Mouse (Mus musculus) hindbrain, embryonic 11.5 days (tissue): ENCODE measurements at regions not wholly inside any gene's neighbourhood (a gene's known extent, or its start where the extent isn't known, plus 50 kb on each side); places are given as distances from the start of the nearest gene placed in this dataset.

Experiments
- ATAC-seq: fragments of 200-750 bp; cut with Nextera tagmentation; 2 replicates; pipeline ENCODE4 v1.8.0; 2017; ENCODE audit warnings: mild to moderate bottlenecking, moderate TSS enrichment, moderate library complexity; ENCODE audit not compliant: low FRiP score
- DNase-seq: peaks from one replicate; pipeline ENCODE4 v3.0.0-alpha.2; 2015; ENCODE audit warnings: low spot score
- H3K27ac ChIP-seq: fragments of 300-500 bp; sonication (generic); 2 replicates; pipeline ENCODE4 v1.5.1; 2014; ENCODE audit warnings: mild to moderate bottlenecking, low read depth, low read length
- H3K27me3 ChIP-seq: fragments of 300-500 bp; sonication (generic); 2 replicates; pipeline ENCODE4 v1.6.1; 2014; ENCODE audit warnings: mild to moderate bottlenecking, low read length, moderate library complexity, mixed read lengths; ENCODE audit not compliant: control insufficient read depth, insufficient read depth
- H3K36me3 ChIP-seq: fragments of 300-500 bp; sonication (generic); 2 replicates; pipeline ENCODE4 v1.6.1; 2014; ENCODE audit warnings: mild to moderate bottlenecking, low read length, moderate library complexity, mixed read lengths; ENCODE audit not compliant: control insufficient read depth, insufficient read depth
- H3K4me1 ChIP-seq: fragments of 300-500 bp; sonication (generic); replicated peaks from 2 replicates; pipeline ENCODE4 v1.6.1; 2014; ENCODE audit warnings: low read length, mixed read lengths; ENCODE audit not compliant: control insufficient read depth, insufficient read depth
- H3K4me2 ChIP-seq: fragments of 300-500 bp; sonication (generic); replicated peaks from 2 replicates; pipeline ENCODE4 v1.6.1; 2014; ENCODE audit warnings: mild to moderate bottlenecking, low read depth, low read length
- H3K4me3 ChIP-seq: fragments of 300-500 bp; sonication (generic); 2 replicates; pipeline ENCODE4 v1.5.1; 2014; ENCODE audit warnings: low read depth, low read length
- H3K9ac ChIP-seq: fragments of 300-500 bp; sonication (generic); 2 replicates; pipeline ENCODE4 v1.6.1; 2014; ENCODE audit warnings: low read depth, low read length
- H3K9me3 ChIP-seq: fragments of 300-500 bp; sonication (generic); 2 replicates; pipeline ENCODE4 v1.6.1; 2016; ENCODE audit warnings: low read length; ENCODE audit not compliant: control insufficient read depth
- WGBS: fragments of 180-500 bp; shearing (Covaris S2); extraction: QIAGEN DNeasy Blood & Tissue Kit; methylation state at CpG from one replicate; pipeline ENCODE4 v1.1.7; 2014; 5-methylcytosine and 5-hydroxymethylcytosine counted together

- Histone ChIP-seq H3K27ac (no peak overlapping the region), H3K4me1 (no peaks in the 10 kb centered on the region), H3K4me2 (no peak overlapping the region), H3K9me3 (no peaks in the 10 kb centered on the region), H3K27me3 (no peaks in the 10 kb centered on the region), H3K36me3 (no peaks in the 10 kb centered on the region), H3K4me3 (no peak overlapping the region), H3K9ac (no peak overlapping the region)
- ATAC-seq: no peak
- no peak for DNase-seq
- 84% methylated on average over 1 of the region's 1 CpGs for WGBS
Measured at GRCm38 (mm10) chr11:28702384-28702783, 118.3 kb upstream of the Ccdc85a start.

GRCm38 (mm10) chr11:28701379-28701778, 117.3 kb upstream of the Ccdc85a start:
- DNase-seq (no peak), ATAC-seq (no peak)
- Histone ChIP-seq H3K4me1 (no peaks in the 10 kb centered on the region), H3K36me3 (no peaks in the 10 kb centered on the region), H3K9me3 (no peaks in the 10 kb centered on the region), H3K4me3 (no peak overlapping the region), H3K9ac (no peak overlapping the region), H3K27ac (no peak overlapping the region), H3K4me2 (no peak overlapping the region), H3K27me3 (no peaks in the 10 kb centered on the region)
- WGBS: 91% methylated on average over 2 of the region's 2 CpGs

- ATAC-seq (no peak), DNase-seq (no peak)
- H3K27ac ChIP-seq: no peak overlapping the region
- H3K27me3 ChIP-seq: no peaks in the 10 kb centered on the region
- no peak overlapping the region for H3K4me3 ChIP-seq
- no peak overlapping the region for H3K9ac ChIP-seq
- H3K4me2 ChIP-seq: no peak overlapping the region
- H3K4me1 ChIP-seq: no peaks in the 10 kb centered on the region
- no peaks in the 10 kb centered on the region for H3K36me3 ChIP-seq
- no peaks in the 10 kb centered on the region for H3K9me3 ChIP-seq
Measured at GRCm38 (mm10) chr11:28699766-28700165, 115.6 kb upstream of the Ccdc85a start.

GRCm38 (mm10) chr11:28697644-28698480, 113.7 kb upstream of the Ccdc85a start:
- Histone ChIP-seq H3K9ac (no peak overlapping the region), H3K36me3 (no peaks in the 10 kb centered on the region), H3K4me2 (no peak overlapping the region), H3K27me3 (no peaks in the 10 kb centered on the region), H3K9me3 (no peaks in the 10 kb centered on the region), H3K27ac (no peak overlapping the region), H3K4me1 (no peaks in the 10 kb centered on the region), H3K4me3 (no peak overlapping the region)
- 63% methylated on average over 8 of the region's 8 CpGs for WGBS
- DNase-seq: no peak
- ATAC-seq: peak; percentile 27; the same call in 1 of the 2 replicates

- no peak overlapping the region for H3K4me3 ChIP-seq
- WGBS: 86% methylated on average over 3 of the region's 3 CpGs
- H3K36me3 ChIP-seq: no peaks in the 10 kb centered on the region
- no peaks in the 10 kb centered on the region for H3K9me3 ChIP-seq
- no peaks in the 10 kb centered on the region for H3K27me3 ChIP-seq
- DNase-seq (no peak), ATAC-seq (no peak)
- no peak overlapping the region for H3K27ac ChIP-seq
- no peaks in the 10 kb centered on the region for H3K4me1 ChIP-seq
- no peak overlapping the region for H3K4me2 ChIP-seq
- H3K9ac ChIP-seq: no peak overlapping the region
Measured at GRCm38 (mm10) chr11:28695031-28695430, 110.9 kb upstream of the Ccdc85a start.

- no peaks in the 10 kb centered on the region for H3K36me3 ChIP-seq
- H3K27me3 ChIP-seq: no peaks in the 10 kb centered on the region
- no peak overlapping the region for H3K9ac ChIP-seq
- 62% methylated on average over 1 of the region's 1 CpGs for WGBS
- H3K9me3 ChIP-seq: no peaks in the 10 kb centered on the region
- ATAC-seq (no peak), DNase-seq (no peak)
- no peak overlapping the region for H3K4me3 ChIP-seq
- H3K27ac ChIP-seq: no peak overlapping the region
- H3K4me2 ChIP-seq: no peak overlapping the region
- no peaks in the 10 kb centered on the region for H3K4me1 ChIP-seq
Measured at GRCm38 (mm10) chr11:28693303-28693702, 109.2 kb upstream of the Ccdc85a start.

GRCm38 (mm10) chr11:28692263-28693194, 108.4 kb upstream of the Ccdc85a start:
- Histone ChIP-seq H3K4me3 (no peak overlapping the region), H3K4me2 (no peak overlapping the region), H3K9ac (no peak overlapping the region), H3K27ac (peak overlapping the region; percentile 17; the same call in 1 of the 2 replicates), H3K27me3 (no peaks in the 10 kb centered on the region), H3K4me1 (no peaks in the 10 kb centered on the region), H3K36me3 (no peaks in the 10 kb centered on the region), H3K9me3 (no peaks in the 10 kb centered on the region)
- DNase-seq (peak; percentile 45), ATAC-seq (peak; percentile 59; the same call in 1 of the 2 replicates)
- WGBS: 35% methylated on average over 3 of the region's 3 CpGs

- ATAC-seq (no peak), DNase-seq (no peak)
- Histone ChIP-seq H3K4me3 (no peak overlapping the region), H3K27ac (no peak overlapping the region), H3K27me3 (no peaks in the 10 kb centered on the region), H3K4me1 (no peaks in the 10 kb centered on the region), H3K4me2 (no peak overlapping the region), H3K9me3 (no peaks in the 10 kb centered on the region), H3K9ac (no peak overlapping the region), H3K36me3 (no peaks in the 10 kb centered on the region)
- 64% methylated on average over 1 of the region's 1 CpGs for WGBS
Measured at GRCm38 (mm10) chr11:28688436-28688835, 104.3 kb upstream of the Ccdc85a start.
